In the genomic region with DNA sequence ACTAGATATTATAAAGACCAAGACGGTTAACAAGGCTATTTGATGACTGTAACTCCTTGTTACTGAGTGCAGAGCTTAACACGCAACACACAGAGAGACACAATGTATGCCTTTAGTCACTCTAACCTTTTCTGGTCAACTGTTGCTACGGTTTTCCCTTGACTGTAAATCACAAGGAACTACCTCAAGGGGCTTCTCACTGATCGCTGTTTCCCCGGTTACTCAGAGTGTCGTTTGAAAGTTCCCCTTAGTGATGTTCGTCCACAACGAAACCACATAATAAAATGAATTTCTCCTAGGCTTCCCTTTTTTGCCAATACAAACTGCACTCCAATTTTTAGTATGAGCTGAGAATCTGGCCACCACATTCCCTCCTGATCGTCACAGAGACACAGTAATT, we compare ENCODE assay signal across 11 mouse cellular contexts.
DNase-seq lines count a peak whose midpoint lies in the region; ATAC-seq lines count a peak whose summit lies in the region.
"Had no signal": no experiment of that assay in that cellular context is flagged by ENCODE, and none has a peak within 500 bp of the region (broad histone marks: within the 10 kb centered on the region; RNA-seq: fewer than 3 reads in every experiment).

No protein-coding gene starts in this region.

- no peak overlapping the region for H3K4me2 ChIP-seq in forebrain, embryonic 11.5 days (ENCODE audit: low read depth, low read length, severe bottlenecking)
- H3K4me2 ChIP-seq in lung, embryonic 16.5 days (ENCODE audit: low read depth, low read length), result peak overlapping the region; percentile 54
- peak overlapping the region; percentile 62 for H3K4me2 ChIP-seq in intestine, embryonic 16.5 days (ENCODE audit: low read depth, low read length)
- H3K4me2 ChIP-seq in stomach, embryonic 14.5 days (replicated peaks; ENCODE audit: low read depth, low read length), result peak overlapping the region; percentile 48

- H3K4me1 ChIP-seq in forebrain, embryonic 11.5 days (replicated peaks; ENCODE audit: control insufficient read depth, insufficient read depth, low read length), result peaks cover 18% of the 10 kb centered on the region; the same call in 1 of the 2 replicates
- H3K4me1 ChIP-seq in forebrain, embryonic 10.5 days, result peaks cover 86% of the 10 kb centered on the region
- H3K4me1 ChIP-seq in lung, embryonic 16.5 days (replicated peaks; ENCODE audit: control insufficient read depth, insufficient read depth, low read length), result peaks cover 11% of the 10 kb centered on the region
- H3K4me1 ChIP-seq in intestine, embryonic 16.5 days (ENCODE audit: control insufficient read depth, insufficient read depth, low read length), result peaks cover 39% of the 10 kb centered on the region
- H3K4me1 ChIP-seq in stomach, embryonic 14.5 days (ENCODE audit: control insufficient read depth, insufficient read depth, low read length), result peaks cover 34% of the 10 kb centered on the region

- no peak for ATAC-seq in forebrain, embryonic 11.5 days (replicated peaks; ENCODE audit: low FRiP score)
- ATAC-seq in lung, embryonic 16.5 days (ENCODE audit: low read depth), result no peak
- ATAC-seq in intestine, embryonic 16.5 days, result no peak
- ATAC-seq in stomach, embryonic 14.5 days (ENCODE audit: insufficient number of reproducible peaks, insufficient read depth, low FRiP score, low read depth), result no peak
- no peak for ATAC-seq in cerebellum, adult (ENCODE audit: insufficient number of reproducible peaks, low FRiP score, low TSS enrichment)

- peak; percentile 24 for DNase-seq in forebrain, embryonic 11.5 days (ENCODE audit: low spot score)
- no peak for DNase-seq in forebrain, embryonic 10.5 days (ENCODE audit: extremely low spot score, low spot score)
- DNase-seq in lung, postnatal 36 days, result no peak
- DNase-seq in right cerebral cortex, postnatal 4 days, result no peak
- DNase-seq: cerebellum, adult 8-10 months; kidney, adult 11 months had no signal

- H3K27me3 ChIP-seq in forebrain, embryonic 11.5 days (ENCODE audit: control insufficient read depth, insufficient read depth, low read length), result no peaks in the 10 kb centered on the region
- H3K27me3 ChIP-seq in forebrain, embryonic 10.5 days (ENCODE audit: poor library complexity, severe bottlenecking), result peaks cover 12% of the 10 kb centered on the region
- H3K27me3 ChIP-seq in lung, embryonic 16.5 days (ENCODE audit: control insufficient read depth, insufficient read depth, low read depth, low read length), result no peaks in the 10 kb centered on the region; the same call in 1 of the 2 replicates
- H3K27me3 ChIP-seq in intestine, embryonic 16.5 days (replicated peaks; ENCODE audit: control insufficient read depth, insufficient read depth, low read length), result no peaks in the 10 kb centered on the region
- H3K27me3 ChIP-seq in stomach, embryonic 14.5 days (ENCODE audit: control insufficient read depth, insufficient read depth, low read length), result no peaks in the 10 kb centered on the region

- WGBS in forebrain, embryonic 11.5 days, result 50% methylated on average over 9 of the region's 9 CpGs
- WGBS in forebrain, embryonic 10.5 days, result 71% methylated on average over 9 of the region's 9 CpGs
- WGBS in lung, embryonic 16.5 days, result 44% methylated on average over 9 of the region's 9 CpGs
- 26% methylated on average over 9 of the region's 9 CpGs for WGBS in intestine, embryonic 16.5 days
- WGBS in stomach, embryonic 14.5 days, result 23% methylated on average over 9 of the region's 9 CpGs

- H3K36me3 ChIP-seq in forebrain, embryonic 11.5 days (ENCODE audit: control insufficient read depth, insufficient read depth, low read length), result no peaks in the 10 kb centered on the region
- H3K36me3 ChIP-seq in forebrain, embryonic 10.5 days (replicated peaks), result no peaks in the 10 kb centered on the region
- no peaks in the 10 kb centered on the region for H3K36me3 ChIP-seq in lung, embryonic 16.5 days (ENCODE audit: control insufficient read depth, insufficient read depth, low read length)
- no peaks in the 10 kb centered on the region for H3K36me3 ChIP-seq in intestine, embryonic 16.5 days (ENCODE audit: control insufficient read depth, insufficient read depth, low read length)
- no peaks in the 10 kb centered on the region for H3K36me3 ChIP-seq in stomach, embryonic 14.5 days (ENCODE audit: control insufficient read depth, insufficient read depth, low read length)

- no peak overlapping the region for H3K9ac ChIP-seq in forebrain, embryonic 11.5 days (ENCODE audit: low read length)
- H3K9ac ChIP-seq in lung, embryonic 16.5 days (ENCODE audit: low read length), result no peak overlapping the region
- peak overlapping the region; percentile 39; the same call in 1 of the 2 replicates for H3K9ac ChIP-seq in intestine, embryonic 16.5 days (ENCODE audit: low read depth, low read length)
- H3K9ac ChIP-seq in stomach, embryonic 14.5 days (replicated peaks; ENCODE audit: low read depth, low read length), result no peak overlapping the region
- H3K9ac ChIP-seq: liver, embryonic 14.5 days had no signal

- H3K27ac ChIP-seq in forebrain, embryonic 11.5 days (ENCODE audit: low read depth, low read length), result no peak overlapping the region
- no peak overlapping the region for H3K27ac ChIP-seq in forebrain, embryonic 10.5 days
- no peak overlapping the region for H3K27ac ChIP-seq in lung, embryonic 16.5 days (ENCODE audit: low read length)
- H3K27ac ChIP-seq in intestine, embryonic 16.5 days (ENCODE audit: low read length), result peak overlapping the region; percentile 20; the same call in 1 of the 2 replicates
- H3K27ac ChIP-seq in stomach, embryonic 14.5 days (ENCODE audit: low read length), result 0 out of 2 replicates have a peak overlapping the region, but pooled peaks have one; percentile 29
- H3K27ac ChIP-seq: liver, embryonic 14.5 days had no signal

- no peak overlapping the region for H3K4me3 ChIP-seq in forebrain, embryonic 11.5 days (ENCODE audit: low read depth, low read length)
- no peak overlapping the region; the same call in 1 of the 2 replicates for H3K4me3 ChIP-seq in forebrain, embryonic 10.5 days
- H3K4me3 ChIP-seq in lung, embryonic 16.5 days (ENCODE audit: low read length), result peak overlapping the region; percentile 29
- H3K4me3 ChIP-seq in intestine, embryonic 16.5 days (ENCODE audit: low read length), result peak overlapping the region; percentile 18; the same call in 1 of the 2 replicates
- peak overlapping the region; percentile 15 for H3K4me3 ChIP-seq in stomach, embryonic 14.5 days (ENCODE audit: low read depth, low read length)

- H3K9me3 ChIP-seq in forebrain, embryonic 11.5 days (ENCODE audit: control insufficient read depth, low read length), result no peaks in the 10 kb centered on the region
- H3K9me3 ChIP-seq in forebrain, embryonic 10.5 days, result no peaks in the 10 kb centered on the region
- no peaks in the 10 kb centered on the region for H3K9me3 ChIP-seq in lung, embryonic 16.5 days (ENCODE audit: control insufficient read depth, low read length)
- H3K9me3 ChIP-seq in intestine, embryonic 16.5 days (ENCODE audit: control insufficient read depth, low read length), result no peaks in the 10 kb centered on the region
- H3K9me3 ChIP-seq in stomach, embryonic 14.5 days (ENCODE audit: control insufficient read depth, low read depth, low read length), result no peaks in the 10 kb centered on the region

Comparison
In these comparisons a context has a peak if more than half of its experiments do, and no peak if none do; other contexts are left out.
1. H3K27ac ChIP-seq: peak in intestine, embryonic 16.5 days (single experiment) and stomach, embryonic 14.5 days (single experiment); none in forebrain, embryonic 11.5 days (single experiment), forebrain, embryonic 10.5 days (single experiment) and lung, embryonic 16.5 days (single experiment).
2. H3K4me3 ChIP-seq: peak in lung, embryonic 16.5 days (single experiment), intestine, embryonic 16.5 days (single experiment) and stomach, embryonic 14.5 days (single experiment); none in forebrain, embryonic 11.5 days (single experiment) and forebrain, embryonic 10.5 days (single experiment).